Mouse (Mus musculus): ENCODE measurements at regions not wholly inside any gene's neighbourhood (a gene's known extent, or its start where the extent isn't known, plus 50 kb on each side); places are given as distances from the start of the nearest gene placed in this dataset.

- no peak for DNase-seq
Observed at GRCm38 (mm10) chr17:83148371-83148929, 66.6 kb upstream of the Pkdcc start.

- DNase-seq, result no peak
Observed at GRCm38 (mm10) chr17:83149336-83149735, 65.8 kb upstream of the Pkdcc start.

GRCm38 (mm10) chr17:83155106-83155505 lies 60.0 kb upstream of the Pkdcc start:
- DNase-seq, result no peak

- DNase-seq, result no peak
Observed at GRCm38 (mm10) chr17:83156682-83157081, 58.4 kb upstream of the Pkdcc start.

GRCm38 (mm10) chr17:83158053-83158452 lies 57.0 kb upstream of the Pkdcc start:
- DNase-seq, result no peak

- DNase-seq, result no peak
Observed at GRCm38 (mm10) chr17:83158652-83159051, 56.4 kb upstream of the Pkdcc start.

- no peak for DNase-seq
Observed at GRCm38 (mm10) chr17:83159634-83160033, 55.5 kb upstream of the Pkdcc start.

GRCm38 (mm10) chr17:83160296-83160695 lies 54.8 kb upstream of the Pkdcc start:
- no peak for DNase-seq

GRCm38 (mm10) chr17:83161731-83162130 lies 53.4 kb upstream of the Pkdcc start:
- no peak for DNase-seq

- no peak for DNase-seq
Observed at GRCm38 (mm10) chr17:83163952-83164560, 51.0 kb upstream of the Pkdcc start.

GRCm38 (mm10) chr17:83164728-83165127 lies 50.4 kb upstream of the Pkdcc start:
- DNase-seq, result no peak

- no peak for DNase-seq
Observed at GRCm38 (mm10) chr17:83165140-83165539, 50.0 kb upstream of the Pkdcc start.

Data from liver (tissue).